Mouse (Mus musculus): ENCODE measurements around the gene Ak1. TPM values are rescaled to one million over a fixed set of nuclear protein-coding genes. Genes with fewer than 3 reads are reported as not detected.

Gene Ak1
- polyA plus RNA-seq (2014; fragmentation: Nextera tagmentation; extraction: Ambion mirVana): 23.4 and 23.9 TPM in 2 replicates

DNA sequence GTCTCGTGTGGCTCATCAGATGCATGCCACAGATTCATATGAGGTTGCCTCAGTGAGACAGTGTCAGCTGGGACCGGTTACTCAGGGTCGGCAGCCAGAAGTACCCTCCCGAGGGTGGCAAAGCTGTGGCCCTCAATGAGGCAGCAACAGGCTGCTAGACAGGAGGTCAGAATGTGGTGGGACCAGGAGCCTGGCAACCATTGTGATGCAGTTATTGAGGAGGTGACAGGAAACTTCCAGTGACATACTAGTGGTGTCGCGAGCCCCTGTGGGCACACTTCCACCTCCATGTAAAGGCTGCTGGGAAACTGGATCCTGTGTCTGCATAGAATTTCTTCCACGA lies at the start of gene Ak1:
Ak1 (plus strand) TSS at position 242 of the 343 bp plus-strand sequence.
- H3K4me1 ChIP-seq (replicated peaks; ENCODE audit: control insufficient read depth, insufficient read depth, low read length): peaks cover 4% of the 10 kb centered on the region
- no peaks in the 10 kb centered on the region for H3K27me3 ChIP-seq (ENCODE audit: control insufficient read depth, insufficient read depth, low read length)
- H3K9me3 ChIP-seq (ENCODE audit: control insufficient read depth, low read length): no peaks in the 10 kb centered on the region
- H3K4me3 ChIP-seq (ENCODE audit: low read depth, low read length): no peak within 1 kb of the TSS
- WGBS: 46% methylated on average over 7 of the region's 7 CpGs
- no peak for DNase-seq (ENCODE audit: low spot score)
- H3K36me3 ChIP-seq (ENCODE audit: control insufficient read depth, insufficient read depth, low read length): no peaks in the 10 kb centered on the region
- H3K4me2 ChIP-seq (replicated peaks; ENCODE audit: low read depth, low read length): no peak within 1 kb of the TSS
- H3K9ac ChIP-seq (ENCODE audit: low read depth, low read length): no peak within 1 kb of the TSS
- peak within 1 kb of the TSS; percentile 58 for H3K27ac ChIP-seq (ENCODE audit: low read depth, low read length)
- ATAC-seq (ENCODE audit: low FRiP score): no peak

DNA sequence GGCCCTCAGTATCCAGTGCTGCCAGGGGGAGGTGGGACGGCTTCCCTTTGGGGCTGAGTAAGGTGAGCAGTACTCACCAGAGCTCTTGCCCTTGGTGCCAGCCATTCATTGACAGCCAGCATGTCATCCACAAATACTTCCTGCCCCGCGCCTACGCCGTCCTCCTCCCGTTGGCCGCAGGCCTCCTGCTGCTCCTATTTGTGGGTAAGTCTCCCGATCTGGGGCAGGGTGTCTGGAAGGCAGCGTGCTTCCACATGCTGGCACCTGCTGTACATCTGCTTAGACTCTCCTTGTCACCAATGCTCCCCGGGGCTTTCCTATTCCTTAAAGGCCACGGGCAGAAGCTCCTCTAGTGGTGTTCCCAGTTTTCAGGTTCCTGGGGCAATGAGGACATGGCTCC lies 49.4 kb upstream of the Ak1 start:
- H3K9ac ChIP-seq (ENCODE audit: low read depth, low read length): no peak overlapping the region
- no peaks in the 10 kb centered on the region for H3K9me3 ChIP-seq (ENCODE audit: control insufficient read depth, low read length)
- ATAC-seq (ENCODE audit: low FRiP score): no peak
- no peak overlapping the region for H3K27ac ChIP-seq (ENCODE audit: low read depth, low read length)
- DNase-seq (ENCODE audit: low spot score): no peak
- H3K4me2 ChIP-seq (replicated peaks; ENCODE audit: low read depth, low read length): no peak overlapping the region
- WGBS: 91% methylated on average over 11 of the region's 11 CpGs
- H3K4me1 ChIP-seq (replicated peaks; ENCODE audit: control insufficient read depth, insufficient read depth, low read length): no peaks in the 10 kb centered on the region
- no peak overlapping the region for H3K4me3 ChIP-seq (ENCODE audit: low read depth, low read length)
- H3K27me3 ChIP-seq (ENCODE audit: control insufficient read depth, insufficient read depth, low read length): no peaks in the 10 kb centered on the region
- no peaks in the 10 kb centered on the region for H3K36me3 ChIP-seq (ENCODE audit: control insufficient read depth, insufficient read depth, low read length)

DNA sequence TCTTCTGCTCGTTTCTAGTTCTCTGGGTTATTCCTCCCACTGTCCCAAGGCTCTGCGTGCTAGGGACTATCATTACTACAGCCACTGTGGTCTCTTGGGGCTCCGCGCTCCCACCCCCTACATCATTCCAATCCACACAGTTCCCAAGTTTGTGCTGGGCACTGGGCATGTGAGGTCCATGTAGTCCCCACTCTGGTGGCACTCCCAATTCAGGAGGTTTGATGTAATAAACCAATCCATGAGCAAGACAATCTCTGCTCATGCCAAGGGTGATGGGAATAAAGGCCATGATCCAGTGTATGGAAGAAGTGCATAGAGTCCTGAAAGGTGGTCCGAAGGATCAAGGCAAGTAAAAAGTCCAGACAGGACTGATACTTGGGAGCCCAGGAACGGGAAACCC lies 47.1 kb upstream of the Ak1 start, which contains the start of gene Pip5kl1:
Pip5kl1 (plus strand) TSS at position 301 of the 400 bp plus-strand sequence.
- no peak within 1 kb of the TSS for H3K27ac ChIP-seq (ENCODE audit: low read depth, low read length)
- H3K4me2 ChIP-seq (replicated peaks; ENCODE audit: low read depth, low read length): peak within 1 kb of the TSS; percentile 98
- 82% methylated on average over 6 of the region's 6 CpGs for WGBS
- H3K36me3 ChIP-seq (ENCODE audit: control insufficient read depth, insufficient read depth, low read length): no peaks in the 10 kb centered on the region
- no peaks in the 10 kb centered on the region for H3K9me3 ChIP-seq (ENCODE audit: control insufficient read depth, low read length)
- no peaks in the 10 kb centered on the region for H3K4me1 ChIP-seq (replicated peaks; ENCODE audit: control insufficient read depth, insufficient read depth, low read length)
- H3K27me3 ChIP-seq (ENCODE audit: control insufficient read depth, insufficient read depth, low read length): no peaks in the 10 kb centered on the region; the same call in 1 of the 2 replicates
- peak within 1 kb of the TSS; percentile 61 for H3K9ac ChIP-seq (ENCODE audit: low read depth, low read length)
- no peak for DNase-seq (ENCODE audit: low spot score)
- ATAC-seq (ENCODE audit: low FRiP score): no peak
- peak within 1 kb of the TSS; percentile 52 for H3K4me3 ChIP-seq (ENCODE audit: low read depth, low read length)

DNA sequence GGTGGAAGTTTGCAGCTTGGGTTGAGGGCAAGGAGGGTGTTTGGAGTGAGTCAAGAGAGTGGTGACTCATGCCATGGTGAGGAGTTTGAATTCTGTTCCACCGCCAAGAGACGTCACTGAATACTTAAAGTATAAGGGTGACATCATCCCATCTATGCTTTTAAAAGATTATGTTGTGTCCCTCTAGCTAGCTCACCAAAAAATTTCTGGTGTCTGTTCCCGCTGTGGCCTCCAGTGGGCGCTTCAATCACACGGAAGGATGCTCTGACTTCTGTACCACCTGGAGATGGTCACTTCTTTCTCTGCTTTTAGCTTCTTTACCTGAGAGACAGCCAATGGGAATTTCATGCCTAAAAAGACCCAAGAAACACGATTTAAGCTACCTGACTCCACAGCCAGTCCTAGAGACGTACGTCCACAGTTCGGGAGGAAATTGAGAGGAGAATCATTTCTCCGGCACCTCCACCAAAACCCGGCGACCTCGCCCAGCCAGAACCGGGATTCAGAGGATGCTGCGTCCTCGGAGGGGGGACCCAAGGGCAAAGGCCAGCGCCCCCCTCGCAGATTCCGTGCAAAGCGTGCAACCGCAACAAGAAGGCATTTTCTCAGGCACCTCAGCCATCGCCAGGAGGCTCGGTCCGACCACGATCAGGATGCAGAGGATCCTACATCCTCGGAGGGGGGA lies 46.5 kb upstream of the Ak1 start:
- peak overlapping the region; percentile 98 for H3K4me2 ChIP-seq (replicated peaks; ENCODE audit: low read depth, low read length)
- peak overlapping the region; percentile 52 for H3K4me3 ChIP-seq (ENCODE audit: low read depth, low read length)
- H3K27me3 ChIP-seq (ENCODE audit: control insufficient read depth, insufficient read depth, low read length): no peaks in the 10 kb centered on the region; the same call in 1 of the 2 replicates
- H3K36me3 ChIP-seq (ENCODE audit: control insufficient read depth, insufficient read depth, low read length): no peaks in the 10 kb centered on the region
- ATAC-seq (ENCODE audit: low FRiP score): no peak
- peak; percentile 80 for DNase-seq (ENCODE audit: low spot score)
- 2% methylated on average over 26 of the region's 26 CpGs for WGBS
- no peaks in the 10 kb centered on the region for H3K4me1 ChIP-seq (replicated peaks; ENCODE audit: control insufficient read depth, insufficient read depth, low read length)
- no peaks in the 10 kb centered on the region for H3K9me3 ChIP-seq (ENCODE audit: control insufficient read depth, low read length)
- peak overlapping the region; percentile 61 for H3K9ac ChIP-seq (ENCODE audit: low read depth, low read length)
- no peak overlapping the region for H3K27ac ChIP-seq (ENCODE audit: low read depth, low read length)

DNA sequence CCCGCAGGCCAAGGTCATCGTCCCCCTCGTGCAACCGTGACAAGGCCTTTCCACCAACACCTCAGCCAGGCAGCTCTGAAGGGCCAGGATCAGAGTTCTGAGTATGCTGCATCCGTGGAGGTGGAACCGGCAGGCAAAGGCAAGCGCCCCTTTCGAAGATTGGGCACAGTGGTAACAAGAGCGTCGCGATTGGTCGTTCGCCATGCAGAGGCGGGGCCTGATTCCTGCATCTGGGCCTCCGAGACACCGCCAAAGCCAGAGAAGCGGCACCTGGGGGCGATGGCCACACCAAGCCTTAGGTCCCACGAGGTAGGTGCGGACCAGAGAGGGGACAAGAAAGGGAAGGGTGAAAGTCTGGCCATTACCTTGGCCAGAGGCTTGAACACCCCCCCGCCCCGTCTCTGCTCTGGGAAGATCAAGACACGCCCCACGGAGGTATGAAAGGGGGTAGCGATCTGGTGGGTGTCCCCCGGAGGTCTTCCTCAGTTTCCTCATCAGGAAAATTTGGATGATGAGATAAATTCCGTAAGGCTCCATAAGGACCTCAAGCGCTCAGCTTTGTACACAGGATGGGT lies 45.9 kb upstream of the Ak1 start, which contains the start of gene 9430097D07Rik:
9430097D07Rik (minus strand) TSS at position 99 of the 575 bp plus-strand sequence.
- Histone ChIP-seq H3K27me3 (ENCODE audit: control insufficient read depth, insufficient read depth, low read length) (no peaks in the 10 kb centered on the region; the same call in 1 of the 2 replicates), H3K4me2 (replicated peaks; ENCODE audit: low read depth, low read length) (peak within 1 kb of the TSS; percentile 98), H3K9me3 (ENCODE audit: control insufficient read depth, low read length) (no peaks in the 10 kb centered on the region), H3K36me3 (ENCODE audit: control insufficient read depth, insufficient read depth, low read length) (no peaks in the 10 kb centered on the region), H3K4me3 (ENCODE audit: low read depth, low read length) (peak within 1 kb of the TSS; percentile 52), H3K9ac (ENCODE audit: low read depth, low read length) (peak within 1 kb of the TSS; percentile 61), H3K4me1 (replicated peaks; ENCODE audit: control insufficient read depth, insufficient read depth, low read length) (no peaks in the 10 kb centered on the region), H3K27ac (ENCODE audit: low read depth, low read length) (no peak within 1 kb of the TSS)
- DNase-seq (ENCODE audit: low spot score) (peak; percentile 79), ATAC-seq (ENCODE audit: low FRiP score) (peak; percentile 67)
- 8% methylated on average over 28 of the region's 28 CpGs for WGBS

DNA sequence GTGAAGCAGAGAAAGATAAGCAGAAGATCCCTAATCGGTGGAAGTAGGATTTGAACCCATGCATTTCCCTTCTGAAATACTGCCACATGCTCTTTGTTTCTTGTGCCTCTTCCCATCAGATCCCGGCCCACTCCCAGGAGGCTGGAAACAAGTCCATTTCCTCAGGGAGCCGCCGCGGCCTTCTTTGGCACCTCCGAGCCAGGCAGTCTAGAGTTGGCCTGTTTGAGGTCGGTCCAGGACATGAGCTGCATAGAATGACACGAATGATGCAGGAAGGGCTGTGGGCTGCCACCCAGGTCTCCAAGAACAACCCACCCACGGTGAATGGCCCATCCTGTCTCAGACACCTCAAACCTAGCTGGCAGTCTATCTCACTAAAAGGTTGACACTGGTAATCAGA lies 45.0 kb upstream of the Ak1 start:
- DNase-seq (ENCODE audit: low spot score): no peak
- no peak overlapping the region for H3K9ac ChIP-seq (ENCODE audit: low read depth, low read length)

DNA sequence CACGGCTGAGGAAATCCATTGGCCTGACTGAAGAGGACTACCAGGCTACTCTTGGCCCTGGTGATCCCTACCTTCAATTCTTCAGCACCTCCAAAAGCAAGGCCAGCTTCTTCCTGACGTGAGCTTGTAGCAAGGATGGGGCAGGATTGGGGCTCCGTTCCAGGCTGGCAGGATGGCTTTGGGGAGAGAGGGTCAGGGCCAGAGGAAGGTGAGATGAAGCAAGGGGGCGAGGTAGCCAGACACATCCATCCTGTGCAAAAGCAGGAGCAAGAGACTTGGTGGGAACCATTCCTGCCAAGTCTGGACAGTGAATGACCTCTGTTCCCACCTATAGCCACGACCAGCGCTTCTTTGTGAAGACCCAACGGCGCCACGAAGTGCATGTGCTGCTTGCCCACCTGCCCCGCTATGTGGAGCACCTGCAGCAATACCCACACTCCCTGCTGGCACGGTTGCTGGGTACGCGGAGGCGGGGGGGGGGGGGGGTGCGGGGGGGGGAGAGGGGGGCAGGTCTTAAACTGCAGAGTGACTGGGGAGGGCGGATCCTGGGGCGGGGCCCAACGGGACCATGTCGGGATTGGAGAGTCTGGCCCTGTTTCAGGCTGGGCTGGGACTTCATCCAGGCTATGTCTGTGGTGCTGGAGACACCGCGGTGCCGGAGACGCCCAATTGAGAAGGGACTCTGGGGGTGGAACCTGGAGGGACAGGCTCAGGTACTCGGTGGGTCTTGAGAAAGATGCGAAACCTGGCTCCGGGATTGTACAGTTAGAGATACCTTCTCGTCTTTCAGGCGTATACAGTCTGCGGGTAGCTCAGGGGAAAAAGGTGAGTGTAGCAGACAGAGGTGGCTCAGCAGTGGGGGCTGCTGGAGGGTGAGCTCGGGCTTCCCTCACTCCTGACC lies 43.2 kb upstream of the Ak1 start:
- H3K27ac ChIP-seq (ENCODE audit: low read depth, low read length): no peak overlapping the region
- no peak overlapping the region for H3K4me2 ChIP-seq (replicated peaks; ENCODE audit: low read depth, low read length)
- H3K4me1 ChIP-seq (replicated peaks; ENCODE audit: control insufficient read depth, insufficient read depth, low read length): no peaks in the 10 kb centered on the region
- no peaks in the 10 kb centered on the region for H3K9me3 ChIP-seq (ENCODE audit: control insufficient read depth, low read length)
- 41% methylated on average over 24 of the region's 30 CpGs for WGBS
- peaks cover 9% of the 10 kb centered on the region; the same call in 1 of the 2 replicates for H3K27me3 ChIP-seq (ENCODE audit: control insufficient read depth, insufficient read depth, low read length)
- no peak overlapping the region for H3K4me3 ChIP-seq (ENCODE audit: low read depth, low read length)
- H3K36me3 ChIP-seq (ENCODE audit: control insufficient read depth, insufficient read depth, low read length): no peaks in the 10 kb centered on the region
- DNase-seq (ENCODE audit: low spot score): no peak
- H3K9ac ChIP-seq (ENCODE audit: low read depth, low read length): no peak overlapping the region
- no peak for ATAC-seq (ENCODE audit: low FRiP score)

More for the DNA sequence above, 45.0 kb upstream of the Ak1 start:
- Histone ChIP-seq H3K36me3 (ENCODE audit: control insufficient read depth, insufficient read depth, low read length) (no peaks in the 10 kb centered on the region), H3K4me3 (ENCODE audit: low read depth, low read length) (no peak overlapping the region), H3K4me2 (replicated peaks; ENCODE audit: low read depth, low read length) (no peak overlapping the region), H3K27ac (ENCODE audit: low read depth, low read length) (no peak overlapping the region), H3K9me3 (ENCODE audit: control insufficient read depth, low read length) (no peaks in the 10 kb centered on the region), H3K4me1 (replicated peaks; ENCODE audit: control insufficient read depth, insufficient read depth, low read length) (no peaks in the 10 kb centered on the region), H3K27me3 (ENCODE audit: control insufficient read depth, insufficient read depth, low read length) (no peaks in the 10 kb centered on the region; the same call in 1 of the 2 replicates)
- no peak for ATAC-seq (ENCODE audit: low FRiP score)
- WGBS: 89% methylated on average over 9 of the region's 9 CpGs

DNA sequence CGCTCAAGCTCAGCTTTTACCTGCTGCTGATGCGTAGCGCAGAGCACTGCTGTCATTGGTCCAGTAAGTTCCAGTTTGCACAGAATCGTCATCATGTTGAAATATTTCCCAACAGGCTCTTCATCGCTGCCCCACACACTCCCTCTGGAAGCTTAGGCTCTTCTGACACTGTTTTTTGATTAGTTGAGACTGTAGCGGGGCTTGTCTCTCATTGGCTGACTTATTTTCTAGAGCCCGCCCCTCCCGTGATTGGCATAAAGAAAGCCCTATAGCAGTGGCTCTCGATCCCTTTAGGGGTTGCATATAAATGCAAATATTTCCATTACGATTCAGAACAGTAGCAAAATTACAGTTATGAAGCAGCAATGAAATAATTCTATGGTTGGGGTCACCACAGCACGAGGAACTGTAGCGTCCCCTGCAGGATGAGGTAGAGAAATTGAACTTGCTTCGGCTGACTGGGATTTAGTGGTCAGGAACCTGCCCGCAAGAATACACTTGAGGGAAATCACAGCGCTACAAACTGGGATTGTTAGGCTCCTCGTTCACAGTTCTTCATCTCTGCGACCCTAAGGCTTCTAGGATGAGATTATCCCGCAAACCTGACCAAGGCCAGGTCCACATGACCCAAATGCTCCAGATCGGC lies 40.0 kb upstream of the Ak1 start:
- H3K4me2 ChIP-seq (replicated peaks; ENCODE audit: low read depth, low read length): no peak overlapping the region
- WGBS: 33% methylated on average over 19 of the region's 19 CpGs
- peaks cover 9% of the 10 kb centered on the region; the same call in 1 of the 2 replicates for H3K27me3 ChIP-seq (ENCODE audit: control insufficient read depth, insufficient read depth, low read length)

More for the DNA sequence above, 40.0 kb upstream of the Ak1 start:
- no peak overlapping the region for H3K4me3 ChIP-seq (ENCODE audit: low read depth, low read length)
- H3K4me1 ChIP-seq (replicated peaks; ENCODE audit: control insufficient read depth, insufficient read depth, low read length): no peaks in the 10 kb centered on the region
- H3K27ac ChIP-seq (ENCODE audit: low read depth, low read length): no peak overlapping the region
- no peaks in the 10 kb centered on the region for H3K36me3 ChIP-seq (ENCODE audit: control insufficient read depth, insufficient read depth, low read length)
- no peaks in the 10 kb centered on the region for H3K9me3 ChIP-seq (ENCODE audit: control insufficient read depth, low read length)
- H3K9ac ChIP-seq (ENCODE audit: low read depth, low read length): no peak overlapping the region
- ATAC-seq (ENCODE audit: low FRiP score): no peak
- peak; percentile 74 for DNase-seq (ENCODE audit: low spot score)
